Mouse (Mus musculus): Measurements from ENCODE around the gene Tex12. TPM values are rescaled to one million over a fixed set of nuclear protein-coding genes. Genes with fewer than 3 reads are reported as not detected.
A peak's percentile ranks its signal among the peaks of the same experiment; 100 is the strongest.

Tex12 gene
- total and polyA plus RNA-seq, 3 experiments = not detected

DNA sequence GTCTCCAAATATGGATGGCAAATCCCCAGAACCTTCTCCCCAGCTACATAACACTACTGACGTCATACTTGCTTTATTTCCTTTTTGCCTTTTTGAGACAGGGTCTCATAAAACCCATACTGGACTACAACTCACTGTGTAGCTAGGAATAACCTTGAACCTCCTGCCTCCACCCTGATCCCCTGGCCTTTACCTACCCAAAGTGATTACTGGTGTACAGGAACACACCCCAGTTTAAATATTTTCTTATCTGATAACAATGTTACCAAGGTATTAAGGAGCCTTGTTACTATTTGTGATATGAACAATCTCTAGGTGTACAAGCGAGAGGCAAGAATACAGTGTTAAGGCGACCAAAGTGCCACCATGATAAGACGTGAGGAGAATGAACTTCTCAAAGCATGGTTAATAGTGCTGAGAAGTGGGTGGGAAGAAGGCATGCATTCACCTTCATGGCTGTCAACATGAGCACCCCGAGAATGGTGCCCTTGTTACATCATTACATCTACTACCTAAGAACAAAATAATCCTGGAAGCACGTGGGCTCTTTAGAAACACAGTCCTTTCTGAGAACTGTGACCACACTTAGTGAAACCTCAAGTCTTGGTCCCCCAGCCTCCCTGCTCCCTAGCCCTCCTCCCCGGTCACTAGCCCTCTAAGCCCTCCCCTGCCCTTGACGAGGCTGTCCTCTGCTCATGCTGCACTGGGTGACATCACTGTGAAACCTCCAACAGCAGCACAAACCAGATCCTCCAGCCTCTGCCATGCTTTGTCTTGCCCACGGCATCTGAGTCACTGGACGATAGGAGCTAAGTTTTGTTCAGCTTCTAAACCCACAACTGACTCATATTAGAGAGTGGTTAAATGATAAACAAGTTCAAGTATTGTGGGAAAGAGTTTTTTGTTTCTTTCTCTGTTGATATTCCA lies 8.7 kb upstream of the Tex12 start:
- Histone ChIP-seq H3K4me3 (ENCODE audit: control insufficient read depth in 1 of 2, insufficient read depth in 1 of 2, low read depth in 2 of 2, low read length in 2 of 2) (no peak overlapping the region), H3K9me3 (replicated peaks; ENCODE audit: insufficient read depth, low read length) (no peaks in the 10 kb centered on the region), H3K4me1 (ENCODE audit: control insufficient read depth in 1 of 2, insufficient read depth in 2 of 2, low read length in 2 of 2) (no peaks in the 10 kb centered on the region), H3K79me2 (ENCODE audit: control insufficient read depth, insufficient read depth, low read length, poor library complexity) (no peaks in the 10 kb centered on the region), H3K27me3 (ENCODE audit: control insufficient read depth in 1 of 2, insufficient read depth in 2 of 2, low read length in 2 of 2) (peaks cover 0 to 5% of the 10 kb centered on the region in 2 experiments; a peak in 2 of 4 replicates), H3K27ac (ENCODE audit: control insufficient read depth, low read depth, low read length) (no peak overlapping the region), H3K9ac (ENCODE audit: control insufficient read depth, low read depth, low read length, poor library complexity, severe bottlenecking) (no peak overlapping the region), H3K36me3 (ENCODE audit: control insufficient read depth in 1 of 2, insufficient read depth in 2 of 2, low read length in 2 of 2) (no peaks in the 10 kb centered on the region)
- DNase-seq (ENCODE audit: low read depth, low spot score) = peak; percentile 19
- TF ChIP-seq USF2 (IDR thresholded peaks at IDR 0.05; ENCODE audit: borderline replicate concordance in 1 of 2, insufficient read depth in 1 of 2, low read depth in 1 of 2, low read length in 2 of 2) (no peak), TCF12 (IDR thresholded peaks at IDR 0.05; ENCODE audit: low read depth, low read length) (no peak), NRF1 (IDR thresholded peaks at IDR 0.05; ENCODE audit: insufficient read depth, low read depth, low read length, poor library complexity, severe bottlenecking) (no peak), KAT2A (conservative IDR thresholded peaks at IDR 0.05; ENCODE audit: low read depth, low read length) (no peak), TBP (IDR thresholded peaks at IDR 0.05; ENCODE audit: low read depth, low read length) (no peak), ELF1 (IDR thresholded peaks at IDR 0.05; ENCODE audit: low read depth, low read length) (no peak), JUND (IDR thresholded peaks at IDR 0.05; ENCODE audit: low read depth, low read length) (no peak), MXI1 (IDR thresholded peaks at IDR 0.05; ENCODE audit: low read depth, low read length) (no peak), MAZ (IDR thresholded peaks at IDR 0.05; ENCODE audit: low read depth, low read length) (no peak), NELFE (IDR thresholded peaks at IDR 0.05; ENCODE audit: low read depth, low read length) (no peak), TAL1 (IDR thresholded peaks at IDR 0.05; ENCODE audit: low read length) (no peak), ZKSCAN1 (IDR thresholded peaks at IDR 0.05; ENCODE audit: low read depth, low read length) (no peak), RAD21 (IDR thresholded peaks at IDR 0.05; ENCODE audit: low read depth, low read length) (no peak), BHLHE40 (IDR thresholded peaks at IDR 0.05; ENCODE audit: borderline replicate concordance, low read depth, low read length) (no peak), SIN3A (IDR thresholded peaks at IDR 0.05; ENCODE audit: low read length) (no peak), CHD2 (IDR thresholded peaks at IDR 0.05; ENCODE audit: low read length) (no peak), MEF2A (IDR thresholded peaks at IDR 0.05; ENCODE audit: extremely low read depth, insufficient replicate concordance, low read depth, low read length, poor library complexity, severe bottlenecking) (no peak)

DNA sequence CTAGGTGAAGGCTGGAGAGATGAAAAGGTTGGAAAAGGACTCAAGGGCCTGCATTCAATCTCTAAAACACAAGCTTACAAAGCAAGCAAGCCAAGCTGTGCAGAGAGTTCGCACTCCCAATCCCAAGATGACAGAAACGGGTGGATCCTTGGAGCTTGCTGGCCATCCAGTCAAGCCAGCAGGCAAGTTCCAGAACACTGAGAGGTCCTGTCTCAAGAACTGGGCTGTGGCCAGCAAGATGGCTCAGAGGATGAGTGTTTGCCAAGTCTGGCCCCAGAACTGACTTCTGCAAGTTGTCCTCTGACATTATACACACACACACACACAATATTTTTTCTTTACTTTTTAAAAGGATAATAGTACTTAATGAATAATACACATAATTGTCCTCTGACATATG lies 6.8 kb upstream of the Tex12 start:
- H3K4me3 ChIP-seq (ENCODE audit: control insufficient read depth in 1 of 2, insufficient read depth in 1 of 2, low read depth in 2 of 2, low read length in 2 of 2) = no peak overlapping the region

More for the DNA sequence above, 6.8 kb upstream of the Tex12 start:
- TF ChIP-seq USF2 (IDR thresholded peaks at IDR 0.05; ENCODE audit: borderline replicate concordance in 1 of 2, insufficient read depth in 1 of 2, low read depth in 1 of 2, low read length in 2 of 2) (no peak), NELFE (IDR thresholded peaks at IDR 0.05; ENCODE audit: low read depth, low read length) (no peak), JUND (IDR thresholded peaks at IDR 0.05; ENCODE audit: low read depth, low read length) (no peak)
- Histone ChIP-seq H3K36me3 (ENCODE audit: control insufficient read depth in 1 of 2, insufficient read depth in 2 of 2, low read length in 2 of 2) (no peaks in the 10 kb centered on the region), H3K27me3 (ENCODE audit: control insufficient read depth in 1 of 2, insufficient read depth in 2 of 2, low read length in 2 of 2) (no peaks in the 10 kb centered on the region; a peak in 2 of 4 replicates), H3K27ac (ENCODE audit: control insufficient read depth, low read depth, low read length) (no peak overlapping the region), H3K79me2 (ENCODE audit: control insufficient read depth, insufficient read depth, low read length, poor library complexity) (no peaks in the 10 kb centered on the region), H3K9me3 (replicated peaks; ENCODE audit: insufficient read depth, low read length) (no peaks in the 10 kb centered on the region), H3K9ac (ENCODE audit: control insufficient read depth, low read depth, low read length, poor library complexity, severe bottlenecking) (no peak overlapping the region), H3K4me1 (ENCODE audit: control insufficient read depth in 1 of 2, insufficient read depth in 2 of 2, low read length in 2 of 2) (no peaks in the 10 kb centered on the region)
- no peak for DNase-seq (ENCODE audit: low read depth, low spot score)
